Mouse (Mus musculus): ENCODE results near the gene Psmc3ip.
A peak's percentile ranks its signal among the peaks of the same experiment; 100 is the strongest.
"Not testable (repeated sequence)": the region's sequence is repeated elsewhere in the genome, so short reads cannot be mapped to it uniquely, and the experiment has no call there.

The Psmc3ip gene

GRCm38 (mm10) chr11:101095314-101096024 lies at the start of gene Psmc3ip:
TSS of gene Psmc3ip (minus strand) at chr11:101095436.
- DNase-seq: peak; percentile 96

GRCm38 (mm10) chr11:101143338-101144225 lies 48.3 kb upstream of the Psmc3ip start:
- DNase-seq: peak in 1 of 2 experiments; percentile 44

GRCm38 (mm10) chr11:101142215-101142967 lies 47.2 kb upstream of the Psmc3ip start:
- no peak for DNase-seq

GRCm38 (mm10) chr11:101141088-101141487 lies 45.9 kb upstream of the Psmc3ip start:
- DNase-seq: no peak

- peak; percentile 52 to 68 for DNase-seq
Measured at GRCm38 (mm10) chr11:101140164-101140819, 45.1 kb upstream of the Psmc3ip start.

- DNase-seq: peak; percentile 49 to 68
Measured at GRCm38 (mm10) chr11:101138536-101139181, 43.4 kb upstream of the Psmc3ip start.

GRCm38 (mm10) chr11:101137000-101137399 lies 41.8 kb upstream of the Psmc3ip start:
- DNase-seq: no peak

- no peak for DNase-seq
Measured at GRCm38 (mm10) chr11:101134217-101134865, 39.1 kb upstream of the Psmc3ip start.

- no peak for DNase-seq
Measured at GRCm38 (mm10) chr11:101133037-101133436, 37.8 kb upstream of the Psmc3ip start.

GRCm38 (mm10) chr11:101131701-101132100 lies 36.5 kb upstream of the Psmc3ip start:
- DNase-seq: peak in 1 of 2 experiments; percentile 33

- no peak for DNase-seq
Measured at GRCm38 (mm10) chr11:101131187-101131586, 36.0 kb upstream of the Psmc3ip start.

GRCm38 (mm10) chr11:101130056-101130756 lies 35.0 kb upstream of the Psmc3ip start:
- peak in 1 of 2 experiments; percentile 44 for DNase-seq

GRCm38 (mm10) chr11:101128996-101129577 lies 33.9 kb upstream of the Psmc3ip start:
- DNase-seq: no peak

GRCm38 (mm10) chr11:101127075-101127474 lies 31.8 kb upstream of the Psmc3ip start:
- DNase-seq: no peak

- not testable (repeated sequence) for DNase-seq
Measured at GRCm38 (mm10) chr11:101125008-101125407, 29.8 kb upstream of the Psmc3ip start.

GRCm38 (mm10) chr11:101124494-101124893 lies 29.3 kb upstream of the Psmc3ip start:
- DNase-seq: not testable (repeated sequence)

- DNase-seq: no peak
Measured at GRCm38 (mm10) chr11:101120545-101121188, 25.4 kb upstream of the Psmc3ip start.

GRCm38 (mm10) chr11:101119761-101120544 lies 24.7 kb upstream of the Psmc3ip start, which contains the start of the genes Retreg3 and Tubg1:
TSS of gene Retreg3 (minus strand) at chr11:101119893.
TSS of gene Tubg1 (plus strand) at chr11:101119938.
- DNase-seq: peak; percentile 99 to 100

Measured in lung, postnatal 4 days (tissue).